Mouse (Mus musculus) naive thymus-derived CD4-positive, alpha-beta T cell, adult 5 months (primary cell): ENCODE results near the gene Olfr1052. TPM values are rescaled to one million over a fixed set of nuclear protein-coding genes. Genes with fewer than 3 reads are reported as not detected.

Experiments
- polyA plus RNA-seq: library from polyadenylated mRNA; unstranded; fragments of 100-300 nt; shearing (Covaris generic); gene quantifications from one replicate; pipeline ENCODE4 v1.2.1, GENCODE M21; 2017

The Olfr1052 gene
- not detected for polyA plus RNA-seq

GRCm38 (mm10) chr2:86292155-86292554 is at the start of gene Olfr1052:
Gene Olfr1052 (plus strand): TSS chr2:86292455.

GRCm38 (mm10) chr2:86258228-86258627 is 34.0 kb upstream of the Olfr1052 start, which contains the start of gene Olfr1049:
Gene Olfr1049 (minus strand): TSS chr2:86258328.

GRCm38 (mm10) chr2:86278988-86279387 is 13.3 kb upstream of the Olfr1052 start, which contains the start of gene Olfr1051:
Gene Olfr1051 (minus strand): TSS chr2:86279088.

GRCm38 (mm10) chr2:86315184-86315583 is 22.9 kb downstream of the Olfr1052 start, which contains the start of gene Olfr1053:
Gene Olfr1053 (minus strand): TSS chr2:86315284.

GRCm38 (mm10) chr2:86335333-86335732 is 43.1 kb downstream of the Olfr1052 start, which contains the start of gene Olfr1054:
Gene Olfr1054 (minus strand): TSS chr2:86335433.

Other genes with a start within 250 kb of the Olfr1052 start
- not detected for gene Olfr1034, start 246.6 kb upstream of the Olfr1052 start, polyA plus RNA-seq
- gene Olfr1036, start 218.5 kb upstream of the Olfr1052 start, polyA plus RNA-seq = not detected
- gene Olfr1037, start 205.1 kb upstream of the Olfr1052 start, polyA plus RNA-seq = not detected
- gene Olfr1039, start 156.5 kb upstream of the Olfr1052 start, polyA plus RNA-seq = not detected
- not detected for gene Olfr1040, start 145.7 kb upstream of the Olfr1052 start, polyA plus RNA-seq
- gene Olfr1042, start 130.6 kb upstream of the Olfr1052 start, polyA plus RNA-seq = 0.06 TPM
- gene Olfr1043, start 124.9 kb upstream of the Olfr1052 start, polyA plus RNA-seq = 0.37 TPM
- not detected for gene Olfr1044, start 114.6 kb upstream of the Olfr1052 start, polyA plus RNA-seq
- not detected for gene Olfr52, start 106.8 kb upstream of the Olfr1052 start, polyA plus RNA-seq
- gene Olfr1045, start 89.4 kb upstream of the Olfr1052 start, polyA plus RNA-seq = 0.15 TPM
- gene Olfr1046, start 73.1 kb upstream of the Olfr1052 start, polyA plus RNA-seq = not detected
- gene Olfr1047, start 61.1 kb upstream of the Olfr1052 start, polyA plus RNA-seq = not detected
- 0.15 TPM for gene Olfr1048, start 52.2 kb upstream of the Olfr1052 start, polyA plus RNA-seq
- gene Olfr1049, start 34.1 kb upstream of the Olfr1052 start, polyA plus RNA-seq = not detected
- not detected for gene Olfr1051, start 13.4 kb upstream of the Olfr1052 start, polyA plus RNA-seq
- not detected for gene Olfr1053, start 22.8 kb downstream of the Olfr1052 start, polyA plus RNA-seq
- not detected for gene Olfr1054, start 43.0 kb downstream of the Olfr1052 start, polyA plus RNA-seq
- gene Olfr1055, start 57.8 kb downstream of the Olfr1052 start, polyA plus RNA-seq = not detected
- gene Olfr1056, start 70.0 kb downstream of the Olfr1052 start, polyA plus RNA-seq = not detected
- gene Olfr1057, start 85.9 kb downstream of the Olfr1052 start, polyA plus RNA-seq = not detected
- gene Olfr1058, start 96.1 kb downstream of the Olfr1052 start, polyA plus RNA-seq = not detected
- not detected for gene Olfr1061, start 121.6 kb downstream of the Olfr1052 start, polyA plus RNA-seq
- gene Olfr1062, start 134.3 kb downstream of the Olfr1052 start, polyA plus RNA-seq = not detected
- gene Olfr1065, start 158.1 kb downstream of the Olfr1052 start, polyA plus RNA-seq = not detected
- gene Olfr1066, start 163.8 kb downstream of the Olfr1052 start, polyA plus RNA-seq = not detected
- gene Olfr228, start 194.9 kb downstream of the Olfr1052 start, polyA plus RNA-seq = not detected
- not detected for gene Olfr1076, start 216.0 kb downstream of the Olfr1052 start, polyA plus RNA-seq